Mouse (Mus musculus): ENCODE data around the gene Tlr2. TPM values are rescaled to one million over a fixed set of nuclear protein-coding genes. Genes with fewer than 3 reads are reported as not detected.
"Not testable (repeated sequence)": the region's sequence is repeated elsewhere in the genome, so short reads cannot be mapped to it uniquely, and the experiment has no call there.

Tlr2 gene
- 1 to 10 TPM in 3 of 4 experiments, under 1 TPM in 1; 0.47 to 7.3 (median 2.8) TPM for total RNA-seq (2022)

GRCm38 (mm10) chr3:83841095-83841850 is at the start of gene Tlr2:
Tlr2 (minus strand) TSS chr3:83841767.
- no peak for DNase-seq (ENCODE audit: low spot score in 2 of 2)

- DNase-seq (ENCODE audit: low spot score in 2 of 2) = no peak
Measured at GRCm38 (mm10) chr3:83885163-83885562, 43.6 kb upstream of the Tlr2 start.

- DNase-seq (ENCODE audit: low spot score in 2 of 2) = not testable (repeated sequence)
Measured at GRCm38 (mm10) chr3:83879261-83880050, 37.9 kb upstream of the Tlr2 start.

- DNase-seq (ENCODE audit: low spot score in 2 of 2) = no peak
Measured at GRCm38 (mm10) chr3:83878801-83879200, 37.2 kb upstream of the Tlr2 start.

GRCm38 (mm10) chr3:83876299-83876698 is 34.7 kb upstream of the Tlr2 start:
- DNase-seq (ENCODE audit: low spot score in 2 of 2) = no peak

GRCm38 (mm10) chr3:83875078-83875477 is 33.5 kb upstream of the Tlr2 start:
- not testable (repeated sequence) for DNase-seq (ENCODE audit: low spot score in 2 of 2)

GRCm38 (mm10) chr3:83872853-83873252 is 31.3 kb upstream of the Tlr2 start:
- not testable (repeated sequence) for DNase-seq (ENCODE audit: low spot score in 2 of 2)

GRCm38 (mm10) chr3:83871962-83872361 is 30.4 kb upstream of the Tlr2 start:
- not testable (repeated sequence) for DNase-seq (ENCODE audit: low spot score in 2 of 2)

- DNase-seq (ENCODE audit: low spot score in 2 of 2) = not testable (repeated sequence)
Measured at GRCm38 (mm10) chr3:83871559-83871958, 30.0 kb upstream of the Tlr2 start.

GRCm38 (mm10) chr3:83869776-83870175 is 28.2 kb upstream of the Tlr2 start:
- DNase-seq (ENCODE audit: low spot score in 2 of 2) = no peak

GRCm38 (mm10) chr3:83867026-83867425 is 25.5 kb upstream of the Tlr2 start:
- DNase-seq (ENCODE audit: low spot score in 2 of 2) = not testable (repeated sequence)

- DNase-seq (ENCODE audit: low spot score in 2 of 2) = no peak
Measured at GRCm38 (mm10) chr3:83865216-83865615, 23.6 kb upstream of the Tlr2 start.

GRCm38 (mm10) chr3:83864064-83864548 is 22.5 kb upstream of the Tlr2 start:
- DNase-seq (ENCODE audit: low spot score in 2 of 2) = no peak

- DNase-seq (ENCODE audit: low spot score in 2 of 2) = peak; percentile 4 to 8
Measured at GRCm38 (mm10) chr3:83862956-83863355, 21.4 kb upstream of the Tlr2 start.

- DNase-seq (ENCODE audit: low spot score in 2 of 2) = no peak
Measured at GRCm38 (mm10) chr3:83859595-83859994, 18.0 kb upstream of the Tlr2 start.

GRCm38 (mm10) chr3:83859071-83859470 is 17.5 kb upstream of the Tlr2 start:
- DNase-seq (ENCODE audit: low spot score in 2 of 2) = no peak

GRCm38 (mm10) chr3:83857621-83858020 is 16.1 kb upstream of the Tlr2 start:
- no peak for DNase-seq (ENCODE audit: low spot score in 2 of 2)

- no peak for DNase-seq (ENCODE audit: low spot score in 2 of 2)
Measured at GRCm38 (mm10) chr3:83855643-83856042, 14.1 kb upstream of the Tlr2 start.

GRCm38 (mm10) chr3:83849341-83849740 is 7.8 kb upstream of the Tlr2 start:
- no peak for DNase-seq (ENCODE audit: low spot score in 2 of 2)

GRCm38 (mm10) chr3:83844766-83845520 is 3.4 kb upstream of the Tlr2 start:
- DNase-seq (ENCODE audit: low spot score in 2 of 2) = no peak

- no peak for DNase-seq (ENCODE audit: low spot score in 2 of 2)
Measured at GRCm38 (mm10) chr3:83839477-83839876, 2.1 kb downstream of the Tlr2 start.

- DNase-seq (ENCODE audit: low spot score in 2 of 2) = no peak
Measured at GRCm38 (mm10) chr3:83836685-83837084, 4.9 kb downstream of the Tlr2 start.

Data from layer of hippocampus, adult 8-10 months (tissue).